Mouse (Mus musculus): ENCODE measurements around the gene Gm8265.
"Not testable (repeated sequence)": the region's sequence is repeated elsewhere in the genome, so short reads cannot be mapped to it uniquely, and the experiment has no call there.

The Gm8265 gene

GRCm38 (mm10) chr14:5632928-5633327, at the start of gene Gm8265:
Gene Gm8265, minus strand, starts transcription at chr14:5633028.
- not testable (repeated sequence) for DNase-seq (ENCODE audit: low read depth, low spot score)

Measured in brain, adult 2 months (tissue).